Mouse (Mus musculus): ENCODE results near the gene Myo7a. TPM values are rescaled to one million over a fixed set of nuclear protein-coding genes. Genes with fewer than 3 reads are reported as not detected.
A peak's percentile ranks its signal among the peaks of the same experiment; 100 is the strongest.

Gene Myo7a
- polyA plus RNA-seq, 1 experiment from 2014 or later, result 7.6 TPM

GRCm38 (mm10) chr7:98102488-98102887 is 16.8 kb downstream of the Myo7a start:
- Histone ChIP-seq H3K4me1 (ENCODE audit: control insufficient read depth in 2 of 2, insufficient read depth in 2 of 2, low read length in 2 of 2) (peaks cover 23 to 26% of the 10 kb centered on the region in 2 experiments), H3K4me3 (ENCODE audit: control insufficient read depth in 1 of 2, insufficient read depth in 1 of 2, low read depth in 1 of 2, low read length in 2 of 2) (no peak overlapping the region), H3K36me3 (ENCODE audit: control insufficient read depth, insufficient read depth, low read length) (peaks cover under 1% of the 10 kb centered on the region; the same call in 1 of the 2 replicates), H3K27ac (replicated peaks in 1 of 2; ENCODE audit: control insufficient read depth in 1 of 2, insufficient read depth in 1 of 2, low read depth in 2 of 2, low read length in 2 of 2) (peak overlapping the region in 1 of 2 experiments; percentile 73; a peak in 2 of 4 replicates), H3K9ac (ENCODE audit: low read length) (peak overlapping the region; percentile 71), H3K27me3 (ENCODE audit: control insufficient read depth, insufficient read depth, low read length) (no peaks in the 10 kb centered on the region), H3K4me2 (ENCODE audit: low read length) (peak overlapping the region; percentile 64), H3K9me3 (ENCODE audit: control insufficient read depth, low read length) (no peaks in the 10 kb centered on the region; the same call in 1 of the 2 replicates)
- WGBS, result 90% methylated on average over 11 of the region's 11 CpGs
- ATAC-seq (ENCODE audit: insufficient number of reproducible peaks, insufficient read depth, low FRiP score, low read depth), result no peak

- Histone ChIP-seq H3K9ac (ENCODE audit: low read length) (no peak overlapping the region), H3K4me3 (ENCODE audit: control insufficient read depth in 1 of 2, insufficient read depth in 1 of 2, low read depth in 1 of 2, low read length in 2 of 2) (no peak overlapping the region), H3K4me1 (ENCODE audit: control insufficient read depth in 2 of 2, insufficient read depth in 2 of 2, low read length in 2 of 2) (0 out of 4 replicates have a peak, but pooled peaks cover 0 to under 1% of the 10 kb centered on the region in 2 experiments), H3K27me3 (ENCODE audit: control insufficient read depth, insufficient read depth, low read length) (no peaks in the 10 kb centered on the region), H3K4me2 (ENCODE audit: low read length) (no peak overlapping the region), H3K36me3 (ENCODE audit: control insufficient read depth, insufficient read depth, low read length) (peaks cover 8% of the 10 kb centered on the region), H3K27ac (replicated peaks in 1 of 2; ENCODE audit: control insufficient read depth in 1 of 2, insufficient read depth in 1 of 2, low read depth in 2 of 2, low read length in 2 of 2) (no peak overlapping the region), H3K9me3 (ENCODE audit: control insufficient read depth, low read length) (peaks cover 8% of the 10 kb centered on the region)
- 91% methylated on average over 8 of the region's 8 CpGs for WGBS
- no peak for ATAC-seq (ENCODE audit: insufficient number of reproducible peaks, insufficient read depth, low FRiP score, low read depth)
These were observed 21.8 kb downstream of the Myo7a start for GRCm38 (mm10) chr7:98097557-98097956.

GRCm38 (mm10) chr7:98095852-98096251 is 23.5 kb downstream of the Myo7a start:
- Histone ChIP-seq H3K9me3 (ENCODE audit: control insufficient read depth, low read length) (peaks cover 8% of the 10 kb centered on the region), H3K36me3 (ENCODE audit: control insufficient read depth, insufficient read depth, low read length) (peaks cover 8% of the 10 kb centered on the region), H3K4me1 (ENCODE audit: control insufficient read depth in 2 of 2, insufficient read depth in 2 of 2, low read length in 2 of 2) (no peaks in the 10 kb centered on the region), H3K4me3 (ENCODE audit: control insufficient read depth in 1 of 2, insufficient read depth in 1 of 2, low read depth in 1 of 2, low read length in 2 of 2) (no peak overlapping the region), H3K27ac (replicated peaks in 1 of 2; ENCODE audit: control insufficient read depth in 1 of 2, insufficient read depth in 1 of 2, low read depth in 2 of 2, low read length in 2 of 2) (no peak overlapping the region), H3K27me3 (ENCODE audit: control insufficient read depth, insufficient read depth, low read length) (no peaks in the 10 kb centered on the region), H3K4me2 (ENCODE audit: low read length) (no peak overlapping the region), H3K9ac (ENCODE audit: low read length) (no peak overlapping the region)
- WGBS, result 89% methylated on average over 4 of the region's 4 CpGs
- no peak for ATAC-seq (ENCODE audit: insufficient number of reproducible peaks, insufficient read depth, low FRiP score, low read depth)

GRCm38 (mm10) chr7:98086346-98086745 is 33.0 kb downstream of the Myo7a start:
- no peak for ATAC-seq (ENCODE audit: insufficient number of reproducible peaks, insufficient read depth, low FRiP score, low read depth)
- Histone ChIP-seq H3K36me3 (ENCODE audit: control insufficient read depth, insufficient read depth, low read length) (no peaks in the 10 kb centered on the region), H3K9me3 (ENCODE audit: control insufficient read depth, low read length) (no peaks in the 10 kb centered on the region), H3K4me3 (ENCODE audit: control insufficient read depth in 1 of 2, insufficient read depth in 1 of 2, low read depth in 1 of 2, low read length in 2 of 2) (no peak overlapping the region), H3K4me2 (ENCODE audit: low read length) (no peak overlapping the region), H3K27me3 (ENCODE audit: control insufficient read depth, insufficient read depth, low read length) (no peaks in the 10 kb centered on the region), H3K9ac (ENCODE audit: low read length) (no peak overlapping the region), H3K27ac (replicated peaks in 1 of 2; ENCODE audit: control insufficient read depth in 1 of 2, insufficient read depth in 1 of 2, low read depth in 2 of 2, low read length in 2 of 2) (0 out of 4 replicates have a peak overlapping the region, but pooled peaks of 1 of the 2 experiments have one; percentile 1), H3K4me1 (ENCODE audit: control insufficient read depth in 2 of 2, insufficient read depth in 2 of 2, low read length in 2 of 2) (peaks cover 9 to 17% of the 10 kb centered on the region in 2 experiments; a peak in 3 of 4 replicates)
- WGBS, result 50% methylated on average over 2 of the region's 2 CpGs

- H3K4me1 ChIP-seq (ENCODE audit: control insufficient read depth in 2 of 2, insufficient read depth in 2 of 2, low read length in 2 of 2), result peaks cover 9 to 17% of the 10 kb centered on the region in 2 experiments; a peak in 3 of 4 replicates
- H3K36me3 ChIP-seq (ENCODE audit: control insufficient read depth, insufficient read depth, low read length), result 0 out of 2 replicates have a peak, but pooled peaks cover 7% of the 10 kb centered on the region
- H3K9me3 ChIP-seq (ENCODE audit: control insufficient read depth, low read length), result no peaks in the 10 kb centered on the region
- H3K9ac ChIP-seq (ENCODE audit: low read length), result peak overlapping the region; percentile 34; the same call in 1 of the 2 replicates
- WGBS, result 43% methylated on average over 7 of the region's 7 CpGs
- peak overlapping the region; percentile 40 for H3K4me2 ChIP-seq (ENCODE audit: low read length)
- H3K27me3 ChIP-seq (ENCODE audit: control insufficient read depth, insufficient read depth, low read length), result no peaks in the 10 kb centered on the region
- peak overlapping the region in 1 of 2 experiments; percentile 41; a peak in 1 of 4 replicates for H3K27ac ChIP-seq (replicated peaks in 1 of 2; ENCODE audit: control insufficient read depth in 1 of 2, insufficient read depth in 1 of 2, low read depth in 2 of 2, low read length in 2 of 2)
- no peak overlapping the region for H3K4me3 ChIP-seq (ENCODE audit: control insufficient read depth in 1 of 2, insufficient read depth in 1 of 2, low read depth in 1 of 2, low read length in 2 of 2)
- ATAC-seq (ENCODE audit: insufficient number of reproducible peaks, insufficient read depth, low FRiP score, low read depth), result no peak
These were observed 34.0 kb downstream of the Myo7a start for GRCm38 (mm10) chr7:98085314-98085713.

GRCm38 (mm10) chr7:98084541-98085293 is 34.6 kb downstream of the Myo7a start:
- Histone ChIP-seq H3K4me2 (ENCODE audit: low read length) (peak overlapping the region; percentile 40), H3K9ac (ENCODE audit: low read length) (peak overlapping the region; percentile 38; the same call in 1 of the 2 replicates), H3K36me3 (ENCODE audit: control insufficient read depth, insufficient read depth, low read length) (0 out of 2 replicates have a peak, but pooled peaks cover 9% of the 10 kb centered on the region), H3K4me1 (ENCODE audit: control insufficient read depth in 2 of 2, insufficient read depth in 2 of 2, low read length in 2 of 2) (peaks cover 9 to 17% of the 10 kb centered on the region in 2 experiments; a peak in 3 of 4 replicates), H3K9me3 (ENCODE audit: control insufficient read depth, low read length) (no peaks in the 10 kb centered on the region), H3K4me3 (ENCODE audit: control insufficient read depth in 1 of 2, insufficient read depth in 1 of 2, low read depth in 1 of 2, low read length in 2 of 2) (no peak overlapping the region), H3K27ac (replicated peaks in 1 of 2; ENCODE audit: control insufficient read depth in 1 of 2, insufficient read depth in 1 of 2, low read depth in 2 of 2, low read length in 2 of 2) (peak overlapping the region; percentile 41 to 49), H3K27me3 (ENCODE audit: control insufficient read depth, insufficient read depth, low read length) (no peaks in the 10 kb centered on the region)
- no peak for ATAC-seq (ENCODE audit: insufficient number of reproducible peaks, insufficient read depth, low FRiP score, low read depth)
- WGBS, result 32% methylated on average over 12 of the region's 12 CpGs

- ATAC-seq (ENCODE audit: insufficient number of reproducible peaks, insufficient read depth, low FRiP score, low read depth), result no peak
- Histone ChIP-seq H3K4me3 (ENCODE audit: control insufficient read depth in 1 of 2, insufficient read depth in 1 of 2, low read depth in 1 of 2, low read length in 2 of 2) (no peak overlapping the region), H3K27me3 (ENCODE audit: control insufficient read depth, insufficient read depth, low read length) (no peaks in the 10 kb centered on the region), H3K9me3 (ENCODE audit: control insufficient read depth, low read length) (no peaks in the 10 kb centered on the region), H3K9ac (ENCODE audit: low read length) (no peak overlapping the region), H3K4me1 (ENCODE audit: control insufficient read depth in 2 of 2, insufficient read depth in 2 of 2, low read length in 2 of 2) (peaks cover 9 to 17% of the 10 kb centered on the region in 2 experiments; a peak in 3 of 4 replicates), H3K36me3 (ENCODE audit: control insufficient read depth, insufficient read depth, low read length) (0 out of 2 replicates have a peak, but pooled peaks cover 9% of the 10 kb centered on the region), H3K27ac (replicated peaks in 1 of 2; ENCODE audit: control insufficient read depth in 1 of 2, insufficient read depth in 1 of 2, low read depth in 2 of 2, low read length in 2 of 2) (peak overlapping the region in 1 of 2 experiments; percentile 55; a peak in 1 of 4 replicates), H3K4me2 (ENCODE audit: low read length) (no peak overlapping the region)
- WGBS, result 30% methylated on average over 5 of the region's 5 CpGs
These were observed 36.9 kb downstream of the Myo7a start for GRCm38 (mm10) chr7:98082376-98082775.

Measured in heart, embryonic 14.5 days (tissue).